Mouse (Mus musculus) forebrain, embryonic 14.5 days (tissue): ENCODE data around the gene Mbnl2. TPM values are rescaled to one million over a fixed set of nuclear protein-coding genes. Genes with fewer than 3 reads are reported as not detected.

ENCODE experiments used
- ATAC-seq: fragments of 200-750 bp; cut with Nextera tagmentation; 2 replicates; pipeline ENCODE4 v1.8.0; 2017; ENCODE audit warnings: mild to moderate bottlenecking, moderate library complexity
- DNase-seq: peaks from one replicate; pipeline ENCODE4 v3.0.0-alpha.2; 2015; ENCODE audit warnings: low spot score
- H3K27ac ChIP-seq: fragments of 300-500 bp; sonication (generic); 2 replicates; pipeline ENCODE4 v1.5.1; 2014; ENCODE audit warnings: low read depth, mild to moderate bottlenecking, control low read depth, low read length, moderate library complexity
- H3K27me3 ChIP-seq: fragments of 300-500 bp; sonication (generic); replicated peaks from 2 replicates; pipeline ENCODE4 v1.6.1; 2014; ENCODE audit warnings: low read length, control low read depth, mixed read lengths; ENCODE audit not compliant: control insufficient read depth, insufficient read depth
- H3K36me3 ChIP-seq: fragments of 300-500 bp; sonication (generic); 2 replicates; pipeline ENCODE4 v1.6.1; 2014; ENCODE audit warnings: low read length, control low read depth; ENCODE audit not compliant: control insufficient read depth, insufficient read depth
- H3K4me1 ChIP-seq: fragments of 300-500 bp; sonication (generic); 2 replicates; pipeline ENCODE4 v1.6.1; 2014; ENCODE audit warnings: antibody characterized with exemption, low read length, control low read depth; ENCODE audit not compliant: control insufficient read depth, insufficient read depth
- H3K4me2 ChIP-seq: fragments of 300-500 bp; sonication (generic); 2 replicates; pipeline ENCODE4 v1.6.1; 2014; ENCODE audit warnings: mild to moderate bottlenecking, control low read depth, low read length
- H3K4me3 ChIP-seq: fragments of 300-500 bp; sonication (generic); 2 replicates; pipeline ENCODE4 v1.5.1; 2014; ENCODE audit warnings: low read depth, low read length, control low read depth
- H3K9ac ChIP-seq: fragments of 300-500 bp; sonication (generic); 2 replicates; pipeline ENCODE4 v1.6.1; 2014; ENCODE audit warnings: mild to moderate bottlenecking, low read length, control low read depth, moderate library complexity
- H3K9me3 ChIP-seq: fragments of 300-500 bp; sonication (generic); replicated peaks from 2 replicates; pipeline ENCODE4 v1.6.1; 2016; ENCODE audit warnings: low read length, control low read depth, mixed read lengths; ENCODE audit not compliant: control insufficient read depth
- WGBS: fragments of 180-500 bp; shearing (Covaris S2); extraction: QIAGEN DNeasy Blood & Tissue Kit; methylation state at CpG from one replicate; pipeline ENCODE4 v1.1.7; 2014; 5-methylcytosine and 5-hydroxymethylcytosine counted together
- polyA plus RNA-seq: library from polyadenylated mRNA; unstranded; fragments of >200 nt; fragmentation: Nextera tagmentation; extraction: Ambion mirVana; gene quantifications from 2 replicates; pipeline ENCODE4 v1.2.1, GENCODE M21; 2014

The Mbnl2 gene
- polyA plus RNA-seq, 1 experiment from 2014 or later, result 21.6 TPM

GRCm38 (mm10) chr14:120292133-120292532 is 16.7 kb downstream of the Mbnl2 start:
- WGBS, result 85% methylated on average over 5 of the region's 5 CpGs
- Histone ChIP-seq H3K4me1 (no peaks in the 10 kb centered on the region), H3K4me2 (no peak overlapping the region), H3K4me3 (no peak overlapping the region), H3K27ac (no peak overlapping the region), H3K9me3 (no peaks in the 10 kb centered on the region), H3K27me3 (no peaks in the 10 kb centered on the region), H3K36me3 (0 out of 2 replicates have a peak, but pooled peaks cover 4% of the 10 kb centered on the region), H3K9ac (no peak overlapping the region)
- ATAC-seq (no peak), DNase-seq (no peak)

- H3K4me2 ChIP-seq, result no peak overlapping the region
- no peaks in the 10 kb centered on the region; the same call in 1 of the 2 replicates for H3K4me1 ChIP-seq
- H3K36me3 ChIP-seq, result 0 out of 2 replicates have a peak, but pooled peaks cover 4% of the 10 kb centered on the region
- ATAC-seq (no peak), DNase-seq (no peak)
- WGBS, result 84% methylated on average over 6 of the region's 6 CpGs
- H3K9ac ChIP-seq, result no peak overlapping the region
- no peak overlapping the region for H3K27ac ChIP-seq
- no peaks in the 10 kb centered on the region for H3K9me3 ChIP-seq
- no peak overlapping the region for H3K4me3 ChIP-seq
- H3K27me3 ChIP-seq, result no peaks in the 10 kb centered on the region
These were observed 17.2 kb downstream of the Mbnl2 start for GRCm38 (mm10) chr14:120292617-120293195.

DNA sequence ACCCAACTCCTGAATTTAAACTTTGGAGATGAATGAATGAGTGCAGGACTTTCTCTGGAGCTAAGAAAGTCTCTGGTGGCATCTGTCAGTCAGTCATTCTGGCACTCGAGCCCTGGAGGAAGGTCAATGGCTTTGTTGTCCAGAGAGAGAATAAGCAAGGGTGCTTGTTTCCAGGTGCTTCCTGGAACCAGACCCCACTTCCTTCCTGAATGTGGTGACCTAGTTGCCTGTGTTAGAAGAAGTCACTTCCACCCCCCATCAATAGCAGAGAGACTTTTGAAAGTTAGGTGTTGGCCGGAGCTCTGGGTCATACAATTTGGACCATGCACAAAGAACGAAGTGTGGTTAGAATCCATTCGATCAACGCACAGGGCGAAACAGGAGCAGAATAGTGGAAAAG is 19.0 kb downstream of the Mbnl2 start:
- WGBS, result 89% methylated on average over 6 of the region's 6 CpGs
- Histone ChIP-seq H3K4me1 (no peaks in the 10 kb centered on the region; the same call in 1 of the 2 replicates), H3K9me3 (no peaks in the 10 kb centered on the region), H3K4me2 (no peak overlapping the region), H3K27me3 (no peaks in the 10 kb centered on the region), H3K9ac (no peak overlapping the region), H3K36me3 (0 out of 2 replicates have a peak, but pooled peaks cover 4% of the 10 kb centered on the region), H3K27ac (no peak overlapping the region), H3K4me3 (no peak overlapping the region)
- no peak for DNase-seq
- ATAC-seq, result no peak

- 84% methylated on average over 13 of the region's 13 CpGs for WGBS
- H3K27me3 ChIP-seq, result no peaks in the 10 kb centered on the region
- H3K9ac ChIP-seq, result no peak overlapping the region
- no peak overlapping the region for H3K4me3 ChIP-seq
- 0 out of 2 replicates have a peak, but pooled peaks cover 4% of the 10 kb centered on the region for H3K36me3 ChIP-seq
- ATAC-seq, result no peak
- H3K27ac ChIP-seq, result no peak overlapping the region
- no peaks in the 10 kb centered on the region for H3K9me3 ChIP-seq
- H3K4me1 ChIP-seq, result no peaks in the 10 kb centered on the region; the same call in 1 of the 2 replicates
- no peak for DNase-seq
- H3K4me2 ChIP-seq, result no peak overlapping the region
These were observed 20.1 kb downstream of the Mbnl2 start for GRCm38 (mm10) chr14:120295355-120296220.

- Histone ChIP-seq H3K27ac (no peak overlapping the region), H3K27me3 (no peaks in the 10 kb centered on the region), H3K4me1 (no peaks in the 10 kb centered on the region; the same call in 1 of the 2 replicates), H3K9me3 (no peaks in the 10 kb centered on the region), H3K4me3 (no peak overlapping the region), H3K4me2 (no peak overlapping the region), H3K9ac (no peak overlapping the region; the same call in 1 of the 2 replicates), H3K36me3 (no peaks in the 10 kb centered on the region)
- WGBS, result 81% methylated on average over 17 of the region's 17 CpGs
- ATAC-seq (no peak), DNase-seq (no peak)
These were observed 20.9 kb downstream of the Mbnl2 start for GRCm38 (mm10) chr14:120296231-120297006.

DNA sequence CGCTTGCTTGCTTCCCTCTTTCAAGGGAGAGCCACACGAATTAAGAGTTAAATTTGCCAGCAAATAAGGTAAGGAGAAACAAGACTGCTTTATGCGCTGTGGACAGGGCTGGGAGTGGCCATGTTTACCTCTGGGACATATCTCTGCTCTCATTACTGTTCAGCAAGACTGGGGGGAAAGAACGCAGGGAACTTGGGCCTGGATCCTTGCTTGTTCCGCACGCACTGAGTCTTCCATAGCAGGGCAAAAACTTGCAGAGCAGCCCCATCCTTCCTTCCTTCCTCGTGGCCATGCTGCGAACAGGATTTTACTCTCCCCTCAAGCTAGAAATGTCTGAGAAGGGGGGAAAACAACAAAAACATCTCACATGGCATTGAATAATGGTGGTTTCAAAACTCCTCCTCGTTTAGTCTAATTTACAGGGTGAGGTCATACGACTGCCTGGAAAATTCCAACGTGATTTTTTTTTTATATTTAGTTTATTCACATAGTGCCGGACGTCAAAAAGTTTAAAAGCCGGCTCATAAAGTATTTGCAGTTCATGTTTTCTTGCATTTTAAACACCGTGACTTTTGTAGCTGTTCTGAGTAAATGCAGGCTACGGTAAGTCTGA is 21.8 kb downstream of the Mbnl2 start:
- Histone ChIP-seq H3K4me1 (no peaks in the 10 kb centered on the region; the same call in 1 of the 2 replicates), H3K27me3 (no peaks in the 10 kb centered on the region), H3K27ac (no peak overlapping the region), H3K36me3 (no peaks in the 10 kb centered on the region), H3K9ac (no peak overlapping the region), H3K9me3 (no peaks in the 10 kb centered on the region), H3K4me2 (no peak overlapping the region), H3K4me3 (no peak overlapping the region)
- no peak for ATAC-seq
- WGBS, result 37% methylated on average over 16 of the region's 16 CpGs
- no peak for DNase-seq

- no peak overlapping the region for H3K27ac ChIP-seq
- no peak for ATAC-seq
- no peaks in the 10 kb centered on the region for H3K36me3 ChIP-seq
- DNase-seq, result no peak
- H3K27me3 ChIP-seq, result no peaks in the 10 kb centered on the region
- no peak overlapping the region for H3K9ac ChIP-seq
- WGBS, result 71% methylated on average over 6 of the region's 6 CpGs
- H3K9me3 ChIP-seq, result no peaks in the 10 kb centered on the region
- H3K4me2 ChIP-seq, result no peak overlapping the region
- peaks cover 2% of the 10 kb centered on the region; the same call in 1 of the 2 replicates for H3K4me1 ChIP-seq
- no peak overlapping the region for H3K4me3 ChIP-seq
These were observed 22.4 kb downstream of the Mbnl2 start for GRCm38 (mm10) chr14:120297833-120298232.

- Histone ChIP-seq H3K36me3 (no peaks in the 10 kb centered on the region), H3K4me1 (peaks cover 8% of the 10 kb centered on the region; the same call in 1 of the 2 replicates), H3K27ac (no peak overlapping the region), H3K4me2 (no peak overlapping the region), H3K4me3 (no peak overlapping the region), H3K9ac (no peak overlapping the region), H3K27me3 (no peaks in the 10 kb centered on the region), H3K9me3 (no peaks in the 10 kb centered on the region)
- ATAC-seq (no peak), DNase-seq (no peak)
- 91% methylated on average over 5 of the region's 5 CpGs for WGBS
These were observed 23.0 kb downstream of the Mbnl2 start for GRCm38 (mm10) chr14:120298439-120298838.
